21 mouse cellular contexts compared by ENCODE assay signal in the genomic region with DNA sequence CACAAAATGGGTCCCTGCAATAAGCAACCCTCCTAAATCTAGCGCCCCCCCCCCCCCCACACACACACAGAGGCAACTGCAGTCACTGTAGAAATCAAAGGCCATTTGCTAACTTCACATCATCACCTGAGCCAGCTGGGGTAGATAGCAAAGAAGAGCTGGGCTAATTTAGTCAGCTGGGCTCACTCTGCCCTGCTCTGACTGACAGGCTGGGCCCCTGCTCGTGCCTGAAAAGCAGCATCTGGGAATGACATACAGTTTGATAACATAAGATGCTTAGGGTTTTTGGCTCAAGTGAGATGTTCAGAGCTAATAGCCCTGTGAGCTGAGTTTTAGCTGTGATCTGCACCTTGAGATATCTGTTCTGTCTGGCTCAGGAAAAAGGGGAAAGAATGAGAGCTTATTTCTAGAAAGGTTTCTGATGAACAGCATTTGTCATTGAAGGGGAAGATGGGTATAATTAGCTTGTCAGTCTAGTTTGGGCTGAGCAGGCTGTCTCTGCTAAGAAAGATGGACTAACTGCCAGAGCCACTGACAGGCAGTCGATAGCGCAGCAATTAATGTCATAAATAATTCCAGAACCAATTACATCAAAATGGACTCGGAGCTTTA.
DNase-seq lines count a peak whose midpoint lies in the region; ATAC-seq lines count a peak whose summit lies in the region.
"Had no signal": no experiment of that assay in that cellular context is flagged by ENCODE, and none has a peak within 500 bp of the region (broad histone marks: within the 10 kb centered on the region; RNA-seq: fewer than 3 reads in every experiment).

No protein-coding gene starts in this region.

- H3K4me3 ChIP-seq in midbrain, embryonic 12.5 days, result no peak overlapping the region
- H3K4me3 ChIP-seq in midbrain, embryonic 10.5 days, result no peak overlapping the region
- H3K4me3 ChIP-seq in hindbrain, embryonic 15.5 days, result no peak overlapping the region
- H3K4me3 ChIP-seq: embryonic facial prominence, embryonic 13.5 days; limb, embryonic 10.5 days; liver, embryonic 13.5 days; megakaryocyte, embryonic 14.5 days; stomach, embryonic 15.5 days had no signal

- no peaks in the 10 kb centered on the region for H3K9me3 ChIP-seq in midbrain, embryonic 12.5 days
- H3K9me3 ChIP-seq in midbrain, embryonic 10.5 days (replicated peaks), result no peaks in the 10 kb centered on the region
- H3K9me3 ChIP-seq in hindbrain, embryonic 15.5 days, result no peaks in the 10 kb centered on the region
- H3K9me3 ChIP-seq: embryonic facial prominence, embryonic 13.5 days; limb, embryonic 10.5 days; liver, embryonic 13.5 days; megakaryocyte, embryonic 14.5 days; stomach, embryonic 15.5 days had no signal

- peak overlapping the region; percentile 2; the same call in 1 of the 2 replicates for H3K4me2 ChIP-seq in midbrain, embryonic 12.5 days (replicated peaks)
- H3K4me2 ChIP-seq in hindbrain, embryonic 15.5 days, result 0 out of 2 replicates have a peak overlapping the region, but pooled peaks have one; percentile 2
- H3K4me2 ChIP-seq: embryonic facial prominence, embryonic 13.5 days; heart, embryonic 11.5 days; liver, embryonic 13.5 days; stomach, embryonic 15.5 days had no signal

- peak; percentile 5 for DNase-seq in embryo, embryonic 10 days (ENCODE audit: low spot score)
- no peak for DNase-seq in embryo, embryonic 11 days
- DNase-seq in midbrain, embryonic 10.5 days (ENCODE audit: low spot score), result no peak
- DNase-seq in retina, embryonic 14.5 days (ENCODE audit: low spot score), result peak; percentile 29
- no peak for DNase-seq in testis, postnatal 10 days (ENCODE audit: low spot score)
- no peak for DNase-seq in liver
- DNase-seq: adrenal gland, postnatal 36 days; cerebellum, postnatal 25 days; gastrocnemius, postnatal 25 days; liver, embryonic 13.5 days; thymus, postnatal 36 days had no signal

- no peak overlapping the region for H3K9ac ChIP-seq in midbrain, embryonic 12.5 days (replicated peaks)
- H3K9ac ChIP-seq in hindbrain, embryonic 15.5 days, result no peak overlapping the region
- H3K9ac ChIP-seq: embryonic facial prominence, embryonic 13.5 days; liver, embryonic 13.5 days; stomach, embryonic 15.5 days had no signal

- H3K27me3 ChIP-seq in midbrain, embryonic 12.5 days, result no peaks in the 10 kb centered on the region; the same call in 1 of the 2 replicates
- H3K27me3 ChIP-seq in midbrain, embryonic 10.5 days (ENCODE audit: low read depth, poor library complexity, severe bottlenecking), result no peaks in the 10 kb centered on the region
- H3K27me3 ChIP-seq in hindbrain, embryonic 15.5 days, result no peaks in the 10 kb centered on the region
- H3K27me3 ChIP-seq: CH12.LX; embryonic facial prominence, embryonic 13.5 days; liver, embryonic 13.5 days; megakaryocyte, embryonic 14.5 days; stomach, embryonic 15.5 days had no signal

- 57% methylated on average over 5 of the region's 5 CpGs for WGBS in midbrain, embryonic 12.5 days
- 73% methylated on average over 5 of the region's 5 CpGs for WGBS in midbrain, embryonic 10.5 days
- WGBS in hindbrain, embryonic 15.5 days, result 38% methylated on average over 5 of the region's 5 CpGs

- no peaks in the 10 kb centered on the region for H3K36me3 ChIP-seq in midbrain, embryonic 12.5 days
- no peaks in the 10 kb centered on the region for H3K36me3 ChIP-seq in midbrain, embryonic 10.5 days
- no peaks in the 10 kb centered on the region for H3K36me3 ChIP-seq in hindbrain, embryonic 15.5 days
- H3K36me3 ChIP-seq: embryonic facial prominence, embryonic 13.5 days; limb, embryonic 10.5 days; liver, embryonic 13.5 days; stomach, embryonic 15.5 days had no signal

- peaks cover 25% of the 10 kb centered on the region for H3K4me1 ChIP-seq in midbrain, embryonic 12.5 days
- H3K4me1 ChIP-seq in midbrain, embryonic 10.5 days, result peaks cover 20% of the 10 kb centered on the region
- H3K4me1 ChIP-seq in hindbrain, embryonic 15.5 days (replicated peaks), result peaks cover 21% of the 10 kb centered on the region
- H3K4me1 ChIP-seq: liver, embryonic 13.5 days; megakaryocyte, embryonic 14.5 days; stomach, embryonic 15.5 days had no signal

- H3K27ac ChIP-seq in midbrain, embryonic 12.5 days (replicated peaks), result 0 out of 2 replicates have a peak overlapping the region, but pooled peaks have one; percentile 50
- H3K27ac ChIP-seq in midbrain, embryonic 10.5 days (replicated peaks), result no peak overlapping the region
- H3K27ac ChIP-seq in hindbrain, embryonic 15.5 days (replicated peaks), result peak overlapping the region; percentile 40
- H3K27ac ChIP-seq: embryonic facial prominence, embryonic 13.5 days; limb, embryonic 10.5 days; liver, embryonic 13.5 days; stomach, embryonic 15.5 days had no signal

- ATAC-seq in midbrain, embryonic 12.5 days (ENCODE audit: low FRiP score, low read depth), result no peak
- no peak for ATAC-seq in hindbrain, embryonic 15.5 days (ENCODE audit: low FRiP score, low read depth)
- ATAC-seq: intestine, postnatal 0 days; lung, postnatal 0 days had no signal

Comparison
In these comparisons a context has a peak if more than half of its experiments do, and no peak if none do; other contexts are left out.
1. DNase-seq: peak in embryo, embryonic 10 days (single experiment) and retina, embryonic 14.5 days (single experiment); none in embryo, embryonic 11 days (single experiment), midbrain, embryonic 10.5 days (single experiment), testis, postnatal 10 days (single experiment) and liver (single experiment).